Mouse (Mus musculus) adrenal gland, postnatal 10 days (tissue): Measurements from ENCODE around the gene 4930550C14Rik. TPM values are rescaled to one million over a fixed set of nuclear protein-coding genes. Genes with fewer than 3 reads are reported as not detected.
A peak's percentile ranks its signal among the peaks of the same experiment; 100 is the strongest.

Experiments used
- DNase-seq: peaks from one replicate; pipeline ENCODE4 v3.0.0; 2021; ENCODE audit warnings: mixed read lengths
- microRNA-seq: library from miRNA; unstranded; fragments of <30 nt; microRNA quantifications from one replicate; pipeline ENCODE4 v1.2.0, GENCODE M21; 2021
- total RNA-seq, 2 experiments: library from RNA; stranded (reverse); gene quantifications; 2 replicates each; pipeline ENCODE4 v1.2.3; 2021

4930550C14Rik gene
- total RNA-seq, 2 experiments from 2014 or later: 1.6 to 2.0 TPM

DNA sequence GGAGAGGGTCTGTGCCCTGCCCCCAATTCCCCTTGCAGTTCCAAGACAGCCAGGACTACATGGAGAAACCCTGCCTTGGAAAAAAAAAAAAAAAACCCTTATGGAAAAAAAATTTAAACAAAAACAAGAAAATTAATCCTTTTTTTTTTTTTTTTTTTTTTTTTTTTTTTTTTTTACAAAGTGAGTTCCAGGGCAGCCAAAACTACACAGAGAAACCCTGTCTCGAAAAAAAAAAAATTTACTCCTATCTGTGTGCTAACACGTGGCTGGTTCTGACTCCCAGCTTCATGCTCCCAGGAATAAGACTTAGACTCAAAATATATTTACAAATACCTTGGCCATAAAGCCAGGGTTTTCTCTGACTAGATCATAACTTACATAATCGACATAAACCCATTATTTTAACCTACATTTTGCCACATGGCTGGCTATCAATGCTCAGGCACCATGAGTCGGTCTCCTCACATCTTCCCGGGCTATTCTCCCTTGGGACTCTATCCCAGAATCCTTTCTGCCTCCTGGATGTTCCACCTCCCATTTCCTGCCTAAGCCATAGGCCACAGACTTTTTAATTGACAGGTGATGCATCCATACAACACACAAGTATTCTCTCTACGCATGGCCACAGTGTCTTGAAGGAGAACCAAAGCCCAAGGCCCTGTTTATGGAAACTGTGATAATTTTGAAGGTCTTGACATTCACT is 2.1 kb downstream of the 4930550C14Rik start:
- DNase-seq: no peak

DNA sequence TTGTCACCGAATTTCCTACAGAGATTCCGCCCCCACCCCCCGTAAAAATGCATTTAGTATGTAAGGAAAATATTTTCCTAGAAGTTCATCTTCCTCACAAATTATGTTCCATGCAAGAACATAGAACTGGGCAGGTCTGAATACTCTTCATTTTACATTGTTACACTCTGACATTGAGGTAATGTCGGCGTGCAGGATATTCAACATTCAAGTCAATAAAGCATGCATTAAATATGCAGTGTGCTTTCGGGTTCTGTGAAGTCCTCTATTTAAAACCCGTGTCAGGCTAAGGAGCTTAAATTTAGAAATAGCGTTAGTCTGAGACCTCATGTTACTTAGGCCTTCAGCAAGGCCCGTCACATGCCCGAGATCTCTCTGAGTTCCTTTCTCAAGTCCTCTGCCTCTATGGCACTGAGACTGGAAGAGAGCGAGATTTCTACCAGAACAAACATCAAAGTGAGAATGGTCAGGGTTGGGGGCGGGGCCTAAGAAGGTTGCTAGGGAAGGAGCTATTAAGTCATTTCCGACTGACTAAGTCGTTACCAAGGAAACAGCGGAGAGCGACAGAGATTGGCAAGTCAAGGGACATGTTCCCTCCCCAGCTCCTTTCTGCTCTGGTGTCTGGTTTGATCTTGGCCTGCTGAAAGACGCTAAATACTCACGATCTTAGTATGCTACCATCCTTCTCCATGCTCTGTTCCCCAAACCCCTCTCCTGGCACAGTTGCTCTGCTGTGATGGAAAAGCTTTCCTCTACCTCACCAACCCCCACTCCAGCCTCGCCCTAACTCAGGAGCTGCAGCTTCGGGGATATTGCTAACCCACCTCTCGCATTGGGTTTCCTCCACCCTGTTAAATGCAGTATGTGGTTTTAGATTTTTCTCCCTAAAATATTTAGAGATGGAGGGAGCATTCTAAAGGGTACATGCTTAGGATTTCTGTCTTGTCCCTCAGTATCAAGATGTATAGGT is 2.9 kb downstream of the 4930550C14Rik start:
- peak; percentile 87 for DNase-seq

DNA sequence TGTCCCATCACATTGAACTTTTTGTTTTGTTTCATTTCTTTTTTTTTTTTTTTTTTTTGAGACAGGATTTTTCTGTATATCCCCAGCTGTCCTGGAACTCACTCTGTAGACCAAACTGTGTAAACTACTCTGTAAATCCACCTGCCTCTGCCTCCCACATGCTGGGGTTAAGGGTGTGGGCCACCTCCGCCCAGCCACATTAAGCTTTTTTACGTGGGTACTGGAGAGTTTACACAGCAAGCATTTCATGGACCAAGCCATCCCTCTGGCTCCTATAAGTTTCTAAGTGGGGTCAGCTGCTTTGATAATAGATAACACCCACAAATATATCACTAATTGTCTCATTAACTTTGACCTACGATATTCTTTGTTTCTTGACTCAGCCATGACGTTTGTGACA is 6.4 kb downstream of the 4930550C14Rik start:
- no peak for DNase-seq

DNA sequence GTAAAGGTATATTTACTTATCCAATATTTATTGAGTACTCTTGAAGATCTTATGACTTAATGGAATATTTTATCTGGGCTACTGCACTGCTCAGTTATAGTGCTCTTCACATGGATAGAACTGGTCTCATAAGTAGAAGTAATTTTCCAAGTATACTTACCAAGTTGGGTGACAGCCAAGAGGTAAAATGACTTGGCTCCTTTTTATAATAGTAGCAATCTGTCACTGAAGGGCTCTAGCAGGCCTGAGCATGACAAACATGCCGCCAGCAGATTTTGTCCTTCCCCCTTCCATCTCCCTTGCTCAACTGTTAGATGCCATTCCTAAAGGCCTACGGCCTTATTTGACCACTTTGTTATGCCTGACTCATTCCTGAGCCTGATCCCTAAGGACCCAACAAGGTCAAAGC is 6.8 kb downstream of the 4930550C14Rik start:
- DNase-seq: no peak

DNA sequence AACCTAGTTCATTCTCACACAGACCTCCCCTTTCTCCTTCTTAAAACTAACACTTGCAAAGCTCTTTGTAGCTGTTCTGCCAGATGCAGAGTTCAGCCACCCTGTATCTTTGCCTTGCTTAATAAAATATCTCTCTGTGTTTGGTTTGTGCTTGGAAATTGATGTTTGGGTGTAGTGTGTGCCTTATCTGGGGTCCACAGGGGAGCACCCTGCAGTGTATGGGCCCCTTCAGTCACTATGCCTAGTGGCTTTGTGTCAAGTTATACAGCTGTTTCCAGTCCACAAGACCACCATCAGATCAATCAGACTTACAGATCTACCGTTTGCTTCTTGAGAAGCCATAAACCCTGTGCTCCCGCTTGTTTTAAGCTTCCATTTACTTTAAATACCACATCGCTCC is 7.3 kb downstream of the 4930550C14Rik start:
- DNase-seq: no peak

DNA sequence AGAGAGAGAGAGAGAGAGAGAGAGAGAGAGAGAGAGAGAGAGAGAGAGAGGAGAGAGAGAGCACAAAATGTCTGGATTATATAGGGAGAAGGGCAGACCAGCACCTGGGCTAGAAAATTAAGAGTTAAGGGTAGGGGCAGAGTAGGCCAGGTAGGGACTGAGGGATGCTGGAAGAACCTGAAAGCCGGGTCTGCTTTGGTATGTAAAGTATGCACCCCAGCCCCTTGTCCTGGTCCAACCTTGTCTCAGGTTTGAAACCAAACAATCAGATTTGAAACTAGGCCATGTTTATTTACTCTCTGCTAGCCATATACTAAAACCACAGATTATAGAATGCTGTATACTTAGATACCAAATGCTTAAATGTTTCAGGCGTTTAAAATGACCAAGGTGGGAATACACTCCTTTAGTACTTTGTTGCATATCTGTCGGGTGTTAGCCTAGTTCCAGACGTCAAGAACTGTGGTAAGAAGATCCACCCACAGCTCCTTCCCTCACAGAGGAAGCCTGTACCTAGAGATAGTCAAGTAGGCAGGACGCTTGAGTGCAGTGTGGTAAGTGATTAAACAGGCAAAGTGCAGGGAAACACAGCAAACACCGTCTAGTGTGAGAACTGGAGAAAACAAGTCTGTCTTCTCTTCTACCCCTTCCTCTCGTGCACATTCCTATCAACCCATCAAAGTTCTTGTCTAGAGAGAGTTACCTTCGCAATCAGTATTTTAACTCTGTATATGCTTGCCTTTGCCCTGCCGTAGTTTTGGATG is 20.2 kb downstream of the 4930550C14Rik start:
- no peak for DNase-seq

DNA sequence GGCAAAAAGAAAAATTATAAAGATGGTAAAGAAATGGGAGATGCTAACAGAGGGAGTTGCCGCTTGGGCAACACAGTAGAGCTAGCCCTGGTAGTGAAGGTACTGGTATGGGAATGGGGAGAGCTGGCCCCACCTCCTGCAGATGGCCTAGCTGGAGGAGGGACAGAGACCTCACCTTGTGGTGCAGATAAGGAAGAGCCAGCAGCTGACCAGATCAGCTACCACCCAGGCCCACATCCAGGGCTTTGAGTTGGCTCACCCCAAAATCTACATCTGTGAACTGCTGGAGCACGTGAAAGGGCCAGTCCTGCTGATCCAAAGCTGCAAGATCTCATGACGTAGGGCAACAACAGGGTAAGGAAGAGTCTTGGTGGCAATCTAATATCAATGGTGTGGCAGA is 24.6 kb downstream of the 4930550C14Rik start:
- no peak for DNase-seq

DNA sequence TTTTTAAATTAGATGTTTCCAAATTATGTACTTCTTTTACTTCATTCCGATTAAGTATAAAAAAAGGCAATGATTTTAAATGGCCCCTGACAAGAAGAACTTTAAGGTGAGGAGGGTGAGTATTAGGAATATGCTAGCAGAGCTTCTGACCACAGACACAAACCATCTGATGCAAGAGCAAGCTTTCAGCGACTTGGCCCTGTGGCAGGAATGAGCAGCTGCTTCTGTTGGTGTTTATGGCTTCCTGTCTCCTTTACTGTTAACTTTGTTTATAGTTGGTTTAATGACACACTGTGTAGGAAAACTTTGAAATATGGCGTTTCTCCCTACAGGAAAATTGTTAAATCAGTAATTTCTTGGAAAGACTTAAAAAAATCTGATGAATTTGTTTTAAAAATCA is 25.5 kb downstream of the 4930550C14Rik start:
- DNase-seq: no peak

DNA sequence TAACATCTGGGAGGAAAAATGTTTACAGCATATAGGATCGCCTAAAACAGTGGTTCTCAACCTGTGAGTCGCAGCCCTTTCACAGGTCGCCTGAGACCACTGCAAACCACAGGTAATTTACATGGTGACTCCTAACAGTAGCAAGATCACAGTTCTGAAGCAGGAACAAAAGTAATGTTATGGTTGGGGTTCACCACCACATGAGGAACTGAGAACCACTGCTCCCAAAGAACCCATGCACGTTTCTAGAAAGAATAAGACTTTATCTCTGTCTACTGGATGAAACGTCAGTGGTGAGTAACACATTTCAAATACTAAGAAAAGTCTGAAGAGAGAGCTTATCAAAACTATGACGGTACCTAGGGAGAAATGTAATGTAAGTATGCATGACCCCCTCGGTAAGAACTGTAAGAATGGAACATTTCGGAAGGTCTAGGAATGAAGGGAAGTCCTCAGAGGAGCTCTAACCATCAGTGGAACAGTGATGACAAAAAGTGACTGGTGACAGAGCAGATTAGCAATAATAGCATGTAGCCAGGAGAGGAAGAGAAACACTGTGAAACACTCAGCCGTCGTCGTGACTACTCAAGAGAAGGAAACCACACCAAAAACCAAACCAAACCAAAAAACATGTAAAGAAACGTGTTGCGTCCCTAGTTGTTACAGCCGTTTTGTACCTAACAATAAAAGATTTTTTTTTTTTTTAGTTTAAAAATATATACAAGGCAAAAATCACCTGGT is 33.9 kb downstream of the 4930550C14Rik start:
- DNase-seq: no peak

DNA sequence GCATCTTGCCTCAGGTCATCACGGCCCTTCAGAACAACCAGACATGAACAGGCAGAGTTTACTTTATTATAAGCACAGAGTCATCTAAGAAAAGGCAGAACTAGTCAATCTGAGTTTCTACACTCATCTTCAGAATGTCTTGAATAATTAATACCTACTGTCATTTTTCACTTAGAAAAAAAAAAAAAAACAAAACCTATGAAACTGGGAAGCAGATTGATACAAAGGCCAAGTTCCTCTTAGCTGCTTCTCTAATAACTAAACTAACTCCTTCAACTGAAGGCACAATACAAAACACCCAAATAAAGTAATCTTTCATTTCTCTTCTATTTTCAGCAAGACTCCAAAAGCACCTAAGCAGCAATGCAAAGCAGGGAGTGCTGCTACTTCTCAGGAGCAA is 48.5 kb downstream of the 4930550C14Rik start:
- no peak for DNase-seq

DNA sequence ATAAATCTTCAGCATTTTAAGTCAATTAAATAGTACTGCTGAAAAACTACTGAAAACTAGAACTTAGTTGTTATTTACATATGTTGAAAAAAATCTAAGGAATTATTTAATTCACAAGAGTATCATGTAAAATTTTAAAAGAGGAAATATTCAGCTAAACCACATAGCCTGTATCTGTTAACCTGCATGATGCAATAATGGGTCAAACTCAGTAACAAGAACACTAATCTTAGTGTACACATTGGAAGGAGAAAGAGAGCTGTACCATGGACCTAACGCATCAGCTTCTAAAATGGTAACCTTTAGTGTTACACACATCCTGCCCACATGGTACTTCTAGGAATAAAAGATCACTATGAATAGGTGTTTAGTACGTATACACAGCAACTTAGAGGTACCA is 49.9 kb downstream of the 4930550C14Rik start:
- DNase-seq: no peak

DNA sequence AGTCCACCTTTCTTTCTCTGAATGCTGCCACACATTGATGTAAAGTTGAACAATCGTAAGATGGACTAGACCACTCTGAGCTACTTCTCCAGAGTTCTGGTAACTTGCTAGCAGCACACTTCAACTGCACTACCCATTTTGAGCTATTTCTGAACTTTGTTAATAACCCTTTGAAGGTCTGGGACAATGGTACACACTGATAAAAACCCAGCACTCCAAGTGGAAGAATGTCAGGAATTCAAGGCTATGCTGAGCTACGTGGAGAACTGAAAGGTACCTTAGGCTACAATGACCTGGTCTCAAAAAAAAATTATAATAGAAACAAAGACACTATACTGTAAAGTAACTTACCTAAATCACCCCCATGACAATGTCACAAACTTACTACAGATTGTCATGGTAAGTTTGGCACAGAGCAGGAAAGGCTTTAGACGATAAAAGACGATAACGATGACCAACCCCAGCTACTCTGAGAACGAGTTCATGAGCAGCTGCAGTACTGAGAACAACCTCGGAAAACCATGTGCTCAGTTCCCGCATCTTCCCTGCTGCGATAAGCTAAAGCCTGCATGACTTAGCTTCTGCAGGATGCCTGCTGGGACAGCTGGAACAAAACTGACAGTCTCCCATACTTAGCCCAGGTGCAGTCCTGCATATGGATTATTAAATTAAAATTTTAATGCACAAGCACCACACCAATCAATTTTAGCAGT is 70.8 kb downstream of the 4930550C14Rik start:
- DNase-seq: no peak

Small RNA genes lying within 50 kb of the gene (microRNA-seq; reads per million reads assigned to microRNA genes)
- gene Mir130c: not detected

Other genes with a start within 250 kb of the 4930550C14Rik start
- 10 to 100 TPM; 17.9 to 20.4 TPM for gene Ddx10, start 154.3 kb upstream of the 4930550C14Rik start, total RNA-seq
- 1 to 10 TPM in 1 of 2 experiments, under 1 TPM in 1; 0.70 to 1.1 TPM for gene Exph5, start 100.7 kb upstream of the 4930550C14Rik start, total RNA-seq
- 10 to 100 TPM; 14.5 to 15.6 TPM for gene Kdelc2, start 18.3 kb upstream of the 4930550C14Rik start, total RNA-seq
- 10 to 100 TPM; 12.5 to 17.4 TPM for gene Atm, start 134.4 kb downstream of the 4930550C14Rik start, total RNA-seq
- 10 to 100 TPM; 13.2 to 16.0 TPM for gene Npat, start 134.7 kb downstream of the 4930550C14Rik start, total RNA-seq
- gene Acat1, start 208.1 kb downstream of the 4930550C14Rik start, total RNA-seq: 100 to 1,000 TPM; 371 to 403 TPM